Mouse (Mus musculus) limb, embryonic 10.5 days (tissue): Measurements from ENCODE around the gene Dynlt1c. TPM values are rescaled to one million over a fixed set of nuclear protein-coding genes. Genes with fewer than 3 reads are reported as not detected.
"Not testable (repeated sequence)": the region's sequence is repeated elsewhere in the genome, so short reads cannot be mapped to it uniquely, and the experiment has no call there.

Source experiments
- DNase-seq: peaks from one replicate; pipeline ENCODE4 v3.0.0-alpha.2; 2017; ENCODE audit warnings: low spot score
- H3K27ac ChIP-seq: fragments of 300-500 bp; sonication (generic); 2 replicates; pipeline ENCODE4 v1.5.1; 2016; ENCODE audit warnings: mild to moderate bottlenecking
- H3K27me3 ChIP-seq: fragments of 300-500 bp; sonication (generic); 2 replicates; pipeline ENCODE4 v1.6.1; 2016; ENCODE audit warnings: low read depth, mild to moderate bottlenecking; ENCODE audit not compliant: poor library complexity, severe bottlenecking
- H3K36me3 ChIP-seq: fragments of 300-500 bp; sonication (generic); 2 replicates; pipeline ENCODE4 v1.6.1; 2016; ENCODE audit warnings: mild to moderate bottlenecking, moderate library complexity
- H3K4me1 ChIP-seq: fragments of 300-500 bp; sonication (generic); 2 replicates; pipeline ENCODE4 v1.6.1; 2016
- H3K4me3 ChIP-seq: fragments of 300-500 bp; sonication (generic); 2 replicates; pipeline ENCODE4 v1.5.1; 2016; ENCODE audit warnings: mild to moderate bottlenecking, moderate library complexity
- H3K9me3 ChIP-seq: fragments of 300-500 bp; sonication (generic); replicated peaks from 2 replicates; pipeline ENCODE4 v1.6.1; 2016; ENCODE audit warnings: mild to moderate bottlenecking
- WGBS: fragments of 180-500 bp; shearing (Covaris S2); methylation state at CpG from one replicate; pipeline ENCODE4 v1.1.7; 2016; 5-methylcytosine and 5-hydroxymethylcytosine counted together
- polyA plus RNA-seq: library from polyadenylated mRNA; unstranded; fragments of >200 nt; fragmentation: Nextera tagmentation; extraction: Ambion mirVana; gene quantifications from 2 replicates; pipeline ENCODE4 v1.2.1, GENCODE M21; 2016

Dynlt1c gene
- polyA plus RNA-seq, 1 experiment from 2014 or later: 39.2 TPM

- H3K4me1 ChIP-seq, H3K27me3 ChIP-seq, DNase-seq, H3K27ac ChIP-seq, H3K36me3 ChIP-seq, H3K4me3 ChIP-seq, H3K9me3 ChIP-seq: not testable (repeated sequence)
- WGBS: 93% methylated on average over 4 of the region's 4 CpGs
Measured at GRCm38 (mm10) chr17:6630398-6630797, 28.9 kb downstream of the Dynlt1c start.

GRCm38 (mm10) chr17:6632850-6633249 is 31.4 kb downstream of the Dynlt1c start:
- WGBS: 92% methylated on average over 6 of the region's 6 CpGs
- not testable (repeated sequence) for H3K4me1 ChIP-seq, H3K36me3 ChIP-seq, H3K4me3 ChIP-seq, H3K9me3 ChIP-seq, H3K27me3 ChIP-seq, H3K27ac ChIP-seq, DNase-seq

- not testable (repeated sequence) for DNase-seq, H3K4me3 ChIP-seq, H3K27me3 ChIP-seq, H3K27ac ChIP-seq, H3K4me1 ChIP-seq, H3K9me3 ChIP-seq, H3K36me3 ChIP-seq
- 94% methylated on average over 1 of the region's 4 CpGs for WGBS
Measured at GRCm38 (mm10) chr17:6635781-6636180, 34.3 kb downstream of the Dynlt1c start.

GRCm38 (mm10) chr17:6636861-6637260 is 35.4 kb downstream of the Dynlt1c start:
- H3K4me3 ChIP-seq: no peak overlapping the region
- no peaks in the 10 kb centered on the region; the same call in 1 of the 2 replicates for H3K9me3 ChIP-seq
- no peak overlapping the region for H3K27ac ChIP-seq
- H3K36me3 ChIP-seq: no peaks in the 10 kb centered on the region
- H3K27me3 ChIP-seq: no peaks in the 10 kb centered on the region
- H3K4me1 ChIP-seq: no peaks in the 10 kb centered on the region
- WGBS: 86% methylated on average over 5 of the region's 5 CpGs
- DNase-seq: no peak

- not testable (repeated sequence) for H3K4me3 ChIP-seq, H3K36me3 ChIP-seq, H3K27me3 ChIP-seq, H3K4me1 ChIP-seq, H3K27ac ChIP-seq, H3K9me3 ChIP-seq, DNase-seq
- WGBS: 90% methylated on average over 4 of the region's 4 CpGs
Measured at GRCm38 (mm10) chr17:6637434-6637833, 36.0 kb downstream of the Dynlt1c start.

- not testable (repeated sequence) for H3K4me1 ChIP-seq, H3K4me3 ChIP-seq, DNase-seq, H3K27me3 ChIP-seq, H3K27ac ChIP-seq, H3K36me3 ChIP-seq, H3K9me3 ChIP-seq
- WGBS: 82% methylated on average over 8 of the region's 8 CpGs
Measured at GRCm38 (mm10) chr17:6638444-6638843, 37.0 kb downstream of the Dynlt1c start.

- not testable (repeated sequence) for H3K4me3 ChIP-seq, H3K27ac ChIP-seq, H3K9me3 ChIP-seq, H3K27me3 ChIP-seq, H3K4me1 ChIP-seq, H3K36me3 ChIP-seq, DNase-seq
- WGBS: 94% methylated on average over 17 of the region's 21 CpGs
Measured at GRCm38 (mm10) chr17:6639486-6639885, 38.0 kb downstream of the Dynlt1c start.

GRCm38 (mm10) chr17:6640044-6640637 is 38.7 kb downstream of the Dynlt1c start:
- H3K4me1 ChIP-seq, H3K36me3 ChIP-seq, H3K4me3 ChIP-seq, H3K27me3 ChIP-seq, DNase-seq, H3K27ac ChIP-seq, H3K9me3 ChIP-seq: not testable (repeated sequence)
- 95% methylated on average over 10 of the region's 10 CpGs for whole genome bisulfite sequencing

- 85% methylated on average over 14 of the region's 14 CpGs for WGBS
- H3K27me3 ChIP-seq, H3K36me3 ChIP-seq, DNase-seq, H3K4me3 ChIP-seq, H3K27ac ChIP-seq, H3K4me1 ChIP-seq, H3K9me3 ChIP-seq: not testable (repeated sequence)
Measured at GRCm38 (mm10) chr17:6640771-6641429, 39.4 kb downstream of the Dynlt1c start.

- H3K4me3 ChIP-seq, H3K27me3 ChIP-seq, H3K36me3 ChIP-seq, H3K9me3 ChIP-seq, H3K27ac ChIP-seq, H3K4me1 ChIP-seq, DNase-seq: not testable (repeated sequence)
- WGBS: 95% methylated on average over 7 of the region's 9 CpGs
Measured at GRCm38 (mm10) chr17:6644210-6644609, 42.7 kb downstream of the Dynlt1c start.

- H3K9me3 ChIP-seq, H3K27ac ChIP-seq, H3K4me3 ChIP-seq, H3K4me1 ChIP-seq, DNase-seq, H3K27me3 ChIP-seq, H3K36me3 ChIP-seq: not testable (repeated sequence)
- 92% methylated on average over 4 of the region's 4 CpGs for WGBS
Measured at GRCm38 (mm10) chr17:6644673-6645072, 43.2 kb downstream of the Dynlt1c start.

GRCm38 (mm10) chr17:6645668-6646067 is 44.2 kb downstream of the Dynlt1c start:
- not testable (repeated sequence) for H3K36me3 ChIP-seq, H3K27me3 ChIP-seq, H3K9me3 ChIP-seq, H3K4me3 ChIP-seq, H3K27ac ChIP-seq, H3K4me1 ChIP-seq, DNase-seq
- WGBS: 95% methylated on average over 4 of the region's 4 CpGs

GRCm38 (mm10) chr17:6646841-6647240 is 45.4 kb downstream of the Dynlt1c start:
- not testable (repeated sequence) for H3K9me3 ChIP-seq, H3K4me3 ChIP-seq, DNase-seq, H3K27me3 ChIP-seq, H3K4me1 ChIP-seq, H3K27ac ChIP-seq
- 96% methylated on average over 8 of the region's 8 CpGs for WGBS
- H3K36me3 ChIP-seq: peaks cover 11% of the 10 kb centered on the region; the same call in 1 of the 2 replicates

- peaks cover 11% of the 10 kb centered on the region; the same call in 1 of the 2 replicates for H3K36me3 ChIP-seq
- not testable (repeated sequence) for H3K27ac ChIP-seq, H3K27me3 ChIP-seq, H3K9me3 ChIP-seq, H3K4me1 ChIP-seq, H3K4me3 ChIP-seq, DNase-seq
- 96% methylated on average over 3 of the region's 3 CpGs for WGBS
Measured at GRCm38 (mm10) chr17:6647452-6647851, 46.0 kb downstream of the Dynlt1c start.
